Mouse (Mus musculus) MEL (cell line): ENCODE measurements around the gene Tgfbrap1. TPM values are rescaled to one million over a fixed set of nuclear protein-coding genes. Genes with fewer than 3 reads are reported as not detected.

Source experiments
- DNase-seq: peaks from one replicate; pipeline ENCODE4 v3.0.0; 2011; ENCODE audit warnings: low read depth, low spot score
- H3K27ac ChIP-seq: 2 replicates; pipeline ENCODE4 v1.5.1; 2012; ENCODE audit warnings: low read depth, mild to moderate bottlenecking, control low read depth, low read length, moderate library complexity; ENCODE audit not compliant: control insufficient read depth
- H3K27me3 ChIP-seq, 2 experiments: fragments of 150-350 bp in 1 of 2; sonication (generic) in 1 of 2; 2 replicates each; pipeline ENCODE4 v1.6.1; 2012; ENCODE audit warnings: low read length in 2 of 2, mild to moderate bottlenecking in 2 of 2, improper control_type of control experiment in 1 of 2, moderate library complexity in 1 of 2; ENCODE audit not compliant: insufficient read depth in 2 of 2, control insufficient read depth in 1 of 2
- H3K36me3 ChIP-seq, 2 experiments: 2 replicates each; pipeline ENCODE4 v1.6.1; 2012 to 2014; ENCODE audit warnings: low read length in 2 of 2, improper control_type of control experiment in 1 of 2, inconsistent platforms in 1 of 2, mild to moderate bottlenecking in 1 of 2; ENCODE audit not compliant: insufficient read depth in 2 of 2, control insufficient read depth in 1 of 2
- H3K4me1 ChIP-seq, 2 experiments: fragments of 150-350 bp in 1 of 2; sonication (generic) in 1 of 2; 2 replicates each; pipeline ENCODE4 v1.6.1; 2012; ENCODE audit warnings: low read length in 2 of 2, improper control_type of control experiment in 1 of 2, mild to moderate bottlenecking in 1 of 2; ENCODE audit not compliant: insufficient read depth in 2 of 2, control insufficient read depth in 1 of 2
- H3K4me3 ChIP-seq, 2 experiments: fragments of 150-350 bp in 1 of 2; sonication (generic) in 1 of 2; 2 replicates each; pipeline ENCODE4 v1.5.1; 2012; ENCODE audit warnings: low read depth in 2 of 2, low read length in 2 of 2, mild to moderate bottlenecking in 2 of 2, moderate library complexity in 2 of 2, control low read depth in 1 of 2, improper control_type of control experiment in 1 of 2; ENCODE audit not compliant: control insufficient read depth in 1 of 2, insufficient read depth in 1 of 2
- H3K79me2 ChIP-seq: 2 replicates; pipeline ENCODE4 v1.6.1; 2012; ENCODE audit warnings: mild to moderate bottlenecking, low read length, moderate library complexity; ENCODE audit not compliant: control insufficient read depth, poor library complexity, insufficient read depth
- H3K9ac ChIP-seq: 2 replicates; pipeline ENCODE4 v1.6.1; 2012; ENCODE audit warnings: low read depth, mild to moderate bottlenecking, control low read depth, low read length, moderate library complexity; ENCODE audit not compliant: control insufficient read depth, poor library complexity, severe bottlenecking
- H3K9me3 ChIP-seq: fragments of 150-350 bp; sonication (generic); replicated peaks from 2 replicates; pipeline ENCODE4 v1.6.1; 2012; ENCODE audit warnings: mild to moderate bottlenecking, low read length, improper control_type of control experiment, moderate library complexity; ENCODE audit not compliant: insufficient read depth
- CTCF ChIP-seq, 3 experiments: IDR thresholded peaks in 2 of 3; conservative IDR thresholded peaks in 1 of 3; 2 replicates each; pipeline ENCODE4 v1.5.1; 2011 to 2012; ENCODE audit warnings: low read length in 3 of 3, low read depth in 2 of 3, mild to moderate bottlenecking in 2 of 3, improper control_type of control experiment in 1 of 3, inconsistent platforms in 1 of 3, mixed read lengths in 1 of 3, moderate library complexity in 1 of 3; ENCODE audit not compliant: control insufficient read depth in 1 of 3, insufficient read depth in 1 of 3, poor library complexity in 1 of 3, severe bottlenecking in 1 of 3
- EP300 ChIP-seq, 2 experiments: IDR thresholded peaks; 2 replicates each; pipeline ENCODE4 v1.6.1; 2011; ENCODE audit warnings: improper control_type of control experiment in 2 of 2, low read length in 2 of 2, low read depth in 1 of 2, mild to moderate bottlenecking in 1 of 2
- ETS1 ChIP-seq: IDR thresholded peaks from 2 replicates; pipeline ENCODE4 v1.6.1; 2012; ENCODE audit warnings: low read depth, mild to moderate bottlenecking, inconsistent platforms, low read length, improper control_type of control experiment, moderate library complexity
- GABPA ChIP-seq: IDR thresholded peaks from 2 replicates; pipeline ENCODE4 v1.6.1; 2012; ENCODE audit warnings: low read depth, mild to moderate bottlenecking, inconsistent platforms, low read length, improper control_type of control experiment, moderate library complexity
- GATA1 ChIP-seq: IDR thresholded peaks from 2 replicates; pipeline ENCODE4 v1.6.1; 2011; ENCODE audit warnings: low read depth, low read length, improper control_type of control experiment
- JUND ChIP-seq: IDR thresholded peaks from 2 replicates; pipeline ENCODE4 v1.6.1; 2011; ENCODE audit warnings: low read depth, mild to moderate bottlenecking, improper control_type of control experiment, low read length
- KAT2A ChIP-seq: conservative IDR thresholded peaks from 2 replicates; pipeline ENCODE4 v1.6.1; 2012; ENCODE audit warnings: low read depth, low read length, improper control_type of control experiment, inconsistent platforms
- MAFK ChIP-seq: IDR thresholded peaks from 2 replicates; pipeline ENCODE4 v1.6.1; 2011; ENCODE audit warnings: low read depth, mild to moderate bottlenecking, low read length, improper control_type of control experiment, borderline replicate concordance
- MEF2A ChIP-seq: IDR thresholded peaks from 2 replicates; pipeline ENCODE4 v1.6.1; 2014; ENCODE audit warnings: low read depth, mild to moderate bottlenecking, inconsistent platforms, low read length, improper control_type of control experiment; ENCODE audit not compliant: poor library complexity, insufficient replicate concordance, severe bottlenecking; ENCODE audit errors: extremely low read depth
- MXI1 ChIP-seq: IDR thresholded peaks from 2 replicates; pipeline ENCODE4 v1.6.1; 2011; ENCODE audit warnings: mild to moderate bottlenecking, low read depth, low read length, improper control_type of control experiment
- NELFE ChIP-seq: IDR thresholded peaks from 2 replicates; pipeline ENCODE4 v1.6.1; 2011; ENCODE audit warnings: low read depth, low read length, improper control_type of control experiment
- POLR2A ChIP-seq, 2 experiments: IDR thresholded peaks; 2 replicates each; pipeline ENCODE4 v1.6.1; 2011 to 2012; ENCODE audit warnings: low read length in 2 of 2, mild to moderate bottlenecking in 2 of 2, control low read depth in 1 of 2, improper control_type of control experiment in 1 of 2, low read depth in 1 of 2, moderate library complexity in 1 of 2; ENCODE audit not compliant: control insufficient read depth in 1 of 2, insufficient read depth in 1 of 2, poor library complexity in 1 of 2
- POLR2AphosphoS5 ChIP-seq: IDR thresholded peaks from 2 replicates; pipeline ENCODE4 v1.6.1; 2012; ENCODE audit warnings: low read depth, borderline replicate concordance, mild to moderate bottlenecking, inconsistent platforms, low read length, moderate library complexity, mixed read lengths
- RAD21 ChIP-seq: IDR thresholded peaks from 2 replicates; pipeline ENCODE4 v1.6.1; 2011; ENCODE audit warnings: mild to moderate bottlenecking, low read depth, low read length, improper control_type of control experiment
- RCOR1 ChIP-seq: IDR thresholded peaks from 2 replicates; pipeline ENCODE4 v1.6.1; 2012; ENCODE audit warnings: low read depth, mild to moderate bottlenecking, inconsistent platforms, low read length, improper control_type of control experiment
- UBTF ChIP-seq: IDR thresholded peaks from 2 replicates; pipeline ENCODE4 v1.6.1; 2012; ENCODE audit warnings: low read depth, mild to moderate bottlenecking, inconsistent platforms, low read length, improper control_type of control experiment, moderate library complexity, borderline replicate concordance; ENCODE audit not compliant: insufficient read depth
- USF1 ChIP-seq: IDR thresholded peaks from 2 replicates; pipeline ENCODE4 v1.6.1; 2014; ENCODE audit warnings: low read depth, mild to moderate bottlenecking, inconsistent platforms, low read length, improper control_type of control experiment, moderate library complexity
- USF2 ChIP-seq, 2 experiments: IDR thresholded peaks; 2 replicates each; pipeline ENCODE4 v1.6.1; 2011 to 2012; ENCODE audit warnings: improper control_type of control experiment in 2 of 2, low read length in 2 of 2, borderline replicate concordance in 1 of 2, inconsistent platforms in 1 of 2, low read depth in 1 of 2, mild to moderate bottlenecking in 1 of 2; ENCODE audit not compliant: insufficient read depth in 1 of 2
- polyA plus RNA-seq, 2 experiments: library from polyadenylated mRNA; stranded (reverse) in 1 of 2; unstranded in 1 of 2; fragments of >175 nt in 1 of 2; fragments of >200 nt in 1 of 2; gene quantifications; 2 replicates each; pipeline versions ENCODE4 v1.2.1 to v1.2.4; 2012; ENCODE audit warnings: low replicate concordance in 2 of 2, low read depth in 1 of 2; ENCODE audit not compliant: insufficient read length in 2 of 2, insufficient read depth in 1 of 2, missing spikeins in 1 of 2
- total RNA-seq: library from RNA; depleted of rRNA; stranded (reverse); fragments of 300-350 nt; gene quantifications from 2 replicates; pipeline ENCODE4 v1.2.3, GENCODE M21; 2012

The Tgfbrap1 gene
- total and polyA plus RNA-seq, 3 experiments: 9.2 to 17.6 TPM; not detected in 1

GRCm38 (mm10) chr1:43108729-43109128, 10.3 kb upstream of the Tgfbrap1 start:
- Histone ChIP-seq H3K9me3 (no peaks in the 10 kb centered on the region), H3K79me2 (no peaks in the 10 kb centered on the region), H3K27ac (no peak overlapping the region), H3K9ac (no peak overlapping the region), H3K27me3 (no peaks in the 10 kb centered on the region), H3K4me3 (no peak overlapping the region), H3K4me1 (no peaks in the 10 kb centered on the region), H3K36me3 (peaks cover 2 to 16% of the 10 kb centered on the region in 2 experiments; a peak in 3 of 4 replicates)
- no peak for DNase-seq
- TF ChIP-seq NELFE (no peak), JUND (no peak), MAFK (no peak), CTCF (IDR thresholded peaks at IDR 0.05 in 2 of 3, conservative IDR thresholded peaks at IDR 0.05 in 1 of 3; ENCODE audit: control insufficient read depth in 1 of 3, insufficient read depth in 1 of 3, low read depth in 2 of 3, low read length in 3 of 3, poor library complexity in 1 of 3, severe bottlenecking in 1 of 3) (no peak), RAD21 (no peak), USF2 (IDR thresholded peaks at IDR 0.05; ENCODE audit: borderline replicate concordance in 1 of 2, insufficient read depth in 1 of 2, low read depth in 1 of 2, low read length in 2 of 2) (no peak), POLR2AphosphoS5 (no peak), POLR2A (IDR thresholded peaks at IDR 0.05; ENCODE audit: control insufficient read depth in 1 of 2, insufficient read depth in 1 of 2, low read depth in 1 of 2, low read length in 2 of 2, poor library complexity in 1 of 2) (no peak), MEF2A (no peak), ETS1 (no peak), RCOR1 (no peak), GATA1 (no peak), KAT2A (no peak), UBTF (no peak), EP300 (IDR thresholded peaks at IDR 0.05; ENCODE audit: low read depth in 1 of 2, low read length in 2 of 2) (no peak)

- no peaks in the 10 kb centered on the region for H3K27me3 ChIP-seq
- H3K36me3 ChIP-seq: peaks cover 0 to 18% of the 10 kb centered on the region in 2 experiments; a peak in 2 of 4 replicates
- H3K79me2 ChIP-seq: peaks cover 28% of the 10 kb centered on the region
- no peak overlapping the region for H3K9ac ChIP-seq
- H3K9me3 ChIP-seq: no peaks in the 10 kb centered on the region
- H3K4me3 ChIP-seq: no peak overlapping the region
- no peak for DNase-seq
- peaks cover 8 to 15% of the 10 kb centered on the region in 2 experiments; a peak in 3 of 4 replicates for H3K4me1 ChIP-seq
- no peak overlapping the region for H3K27ac ChIP-seq
- no peak for TF ChIP-seq MAFK
- TF ChIP-seq USF1: no peak
- TF ChIP-seq MXI1: no peak
- no peak for TF ChIP-seq GABPA
- TF ChIP-seq MEF2A: no peak
- TF ChIP-seq, all 39 proteins: peak for 0
Measured at GRCm38 (mm10) chr1:43094206-43094605, 4.2 kb downstream of the Tgfbrap1 start.
